Comparison of ENCODE assay signal across 28 mouse cellular contexts in genomic region chr15:93875685-93876084, GRCm38 (mm10).
DNase-seq lines count a peak whose midpoint lies in the region; ATAC-seq and TF ChIP-seq lines count a peak whose summit lies in the region.
"Had no signal": no experiment of that assay in that cellular context is flagged by ENCODE, and none has a peak within 500 bp of the region (broad histone marks: within the 10 kb centered on the region; RNA-seq: fewer than 3 reads in every experiment).

No protein-coding gene starts in this region.

- peak; percentile 56 for ATAC-seq in frontal cortex, adult (ENCODE audit: low TSS enrichment)
- ATAC-seq: activated CD4-positive, CD25-positive, alpha-beta regulatory T cell, adult 4 months; forebrain, embryonic 15.5 days; hindbrain, postnatal 0 days had no signal

- H3K27ac ChIP-seq in layer of hippocampus, adult 2 months: peak overlapping the region; percentile 77
- H3K27ac ChIP-seq in left cerebral cortex, adult 2 months: peak overlapping the region; percentile 73; the same call in 1 of the 2 replicates
- H3K27ac ChIP-seq: embryonic facial prominence, embryonic 10.5 days; embryonic facial prominence, embryonic 13.5 days; forebrain, embryonic 12.5 days; forebrain, embryonic 15.5 days; gastrocnemius, adult 2 months; heart, embryonic 15.5 days; hindbrain, embryonic 14.5 days; hindbrain, postnatal 0 days had no signal

- no peak overlapping the region for H3K4me3 ChIP-seq in layer of hippocampus, adult 2 months
- H3K4me3 ChIP-seq in left cerebral cortex, adult 2 months: no peak overlapping the region
- H3K4me3 ChIP-seq: embryonic facial prominence, embryonic 10.5 days; embryonic facial prominence, embryonic 13.5 days; erythroblast, embryonic 14.5 days; forebrain, embryonic 12.5 days; forebrain, embryonic 15.5 days; gastrocnemius, adult 2 months; heart, embryonic 12.5 days; heart, embryonic 15.5 days had no signal

- TF ChIP-seq CTCF in layer of hippocampus, adult 2 months (conservative IDR thresholded peaks at IDR 0.05): no peak
- no peak for TF ChIP-seq CTCF in left cerebral cortex, adult 2 months (IDR thresholded peaks at IDR 0.05)

- intact Hi-C loops in left cerebral cortex, adult 2 months (cut with DNase I): loop anchor here (1.0 to 5.0 kb wide), 4 partner anchors 23 to 183 kb away; no protein-coding TSS in a partner anchor
- intact Hi-C loops in left cerebral cortex, postnatal 10 days (cut with DNase I): no loop called here

- DNase-seq in frontal cortex, postnatal 14 days (ENCODE audit: low spot score in 2 of 2): no peak
- DNase-seq in layer of hippocampus, adult 2 months (ENCODE audit: low spot score in 2 of 2): no peak
- no peak for DNase-seq in layer of hippocampus, adult 8-10 months (ENCODE audit: low spot score in 2 of 2)
- no peak for DNase-seq in left cerebral cortex, adult 2 months (ENCODE audit: extremely low spot score in 1 of 2, low spot score in 2 of 2)
- no peak for DNase-seq in left cerebral cortex, postnatal 10 days (ENCODE audit: extremely low spot score in 1 of 2, low spot score in 2 of 2)
- DNase-seq in cerebellum, postnatal 10 days: no peak
- DNase-seq: adrenal gland, adult 8-10 months; adrenal gland, postnatal 25 days; cerebellum, adult 18-20 months; cerebellum, adult 9-10 months; cerebellum, postnatal 25 days; embryo, embryonic 11 days; gastrocnemius, adult 2 months; gastrocnemius, postnatal 14 days; heart, adult 18-20 months; heart, postnatal 10 days; heart, postnatal 4 days had no signal
